Mouse (Mus musculus): Measurements from ENCODE around the gene Dtymk. TPM values are rescaled to one million over a fixed set of nuclear protein-coding genes. Genes with fewer than 3 reads are reported as not detected.
"Not testable (repeated sequence)": the region's sequence is repeated elsewhere in the genome, so short reads cannot be mapped to it uniquely, and the experiment has no call there.

The Dtymk gene
- 169 and 181 TPM in 2 replicates for polyA plus RNA-seq (2015; fragmentation: Nextera tagmentation; extraction: Ambion mirVana)

DNA sequence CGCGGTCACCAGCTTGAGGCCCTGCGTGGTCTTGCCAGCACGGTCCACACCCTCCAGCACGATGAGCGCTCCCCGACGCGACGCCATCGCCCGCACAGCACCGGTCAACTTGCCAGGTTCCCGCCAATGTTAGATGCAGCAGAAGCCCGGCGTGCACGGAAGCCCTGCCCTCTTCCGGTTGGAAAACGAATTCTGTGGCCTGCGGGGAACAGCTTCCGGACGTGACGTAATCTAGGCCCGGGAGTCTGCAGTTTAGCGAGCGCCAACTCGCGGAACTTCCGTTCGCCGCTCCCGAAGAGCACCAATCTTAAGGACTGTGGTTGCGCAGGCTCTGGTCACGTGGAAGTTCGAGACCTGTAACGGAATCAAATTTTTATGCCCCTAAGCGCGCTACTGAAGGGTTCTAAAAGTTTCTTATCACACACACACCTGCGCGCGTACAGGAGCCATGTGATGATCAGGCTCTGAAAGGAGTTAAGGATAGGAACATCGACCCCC is at the start of gene Dtymk:
Gene Dtymk (minus strand): TSS at position 194 of the 498 bp plus-strand sequence.
- Histone ChIP-seq H3K4me3 (replicated peaks) (peak within 1 kb of the TSS; percentile 90), H3K4me2 (peak within 1 kb of the TSS; percentile 98), H3K36me3 (peaks cover 51% of the 10 kb centered on the region), H3K27ac (peak within 1 kb of the TSS; percentile 98), H3K9ac (peak within 1 kb of the TSS; percentile 90), H3K9me3 (replicated peaks) (no peaks in the 10 kb centered on the region), H3K4me1 (replicated peaks) (peaks cover 87% of the 10 kb centered on the region), H3K27me3 (no peaks in the 10 kb centered on the region)
- DNase-seq (peak; percentile 93), ATAC-seq (ENCODE audit: low read depth) (peak; percentile 68)
- WGBS (ENCODE audit: insufficient replicate concordance): under 1% methylated on average over 42 of the region's 42 CpGs

DNA sequence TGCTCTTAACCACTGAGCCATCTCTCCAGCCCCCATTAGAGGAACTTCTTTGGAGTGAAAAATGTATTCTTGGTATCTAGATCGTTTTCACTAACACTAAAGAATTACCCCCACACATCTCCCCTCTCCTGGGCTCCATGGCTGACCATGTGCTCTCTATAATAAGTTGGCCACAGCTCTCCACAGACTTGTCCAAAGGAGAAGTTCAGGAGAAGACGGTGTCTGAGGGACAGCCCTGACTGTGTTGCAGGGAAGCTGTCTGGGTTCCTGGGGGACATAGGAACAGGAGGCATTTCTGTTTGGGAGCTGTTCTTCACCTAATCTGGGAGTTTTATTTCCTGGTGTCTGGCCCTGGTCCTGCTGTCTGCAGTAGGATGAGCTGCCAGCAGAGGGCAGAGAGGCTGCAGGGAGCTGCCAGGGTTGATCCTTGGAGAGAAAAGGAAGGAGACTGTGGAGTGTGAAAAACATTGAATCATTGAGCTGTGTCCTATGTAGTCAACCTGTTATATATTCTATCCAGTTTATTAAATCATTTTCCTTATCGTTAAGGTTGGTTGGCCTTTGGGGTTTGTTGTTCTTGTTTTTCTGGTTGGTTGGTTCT is 44.1 kb upstream of the Dtymk start:
- not testable (repeated sequence) for H3K27me3 ChIP-seq; DNase-seq; H3K9me3 ChIP-seq (replicated peaks); H3K36me3 ChIP-seq; H3K27ac ChIP-seq; ATAC-seq (ENCODE audit: low read depth); H3K4me3 ChIP-seq (replicated peaks); H3K4me1 ChIP-seq (replicated peaks); H3K9ac ChIP-seq; H3K4me2 ChIP-seq
- WGBS (ENCODE audit: insufficient replicate concordance): 40% methylated on average over 1 of the region's 3 CpGs

DNA sequence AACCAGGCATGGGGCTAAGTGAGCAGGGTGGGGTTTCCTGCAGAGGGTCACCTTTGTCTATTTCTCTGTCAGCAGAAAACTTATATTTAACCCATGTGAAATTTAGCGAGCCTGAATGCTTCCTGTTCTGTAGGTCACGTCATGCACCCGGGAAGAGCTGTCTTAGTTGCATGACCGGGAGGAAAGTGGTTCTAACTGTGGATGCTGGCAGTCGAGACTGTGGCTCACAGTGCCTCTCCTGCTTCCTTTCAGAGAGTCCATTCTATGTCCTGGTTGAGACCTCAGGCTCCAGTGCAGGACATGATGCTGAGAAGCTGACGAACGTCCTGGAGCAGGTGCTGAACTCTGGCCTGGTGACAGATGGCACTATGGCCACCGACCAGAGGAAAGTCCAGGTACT is 36.8 kb upstream of the Dtymk start:
- H3K4me1 ChIP-seq (replicated peaks); H3K9ac ChIP-seq; H3K27ac ChIP-seq; H3K4me3 ChIP-seq (replicated peaks); H3K9me3 ChIP-seq (replicated peaks); ATAC-seq (ENCODE audit: low read depth); H3K4me2 ChIP-seq; H3K27me3 ChIP-seq; DNase-seq: not testable (repeated sequence)
- H3K36me3 ChIP-seq: peaks cover 16% of the 10 kb centered on the region
- WGBS (ENCODE audit: insufficient replicate concordance): 79% methylated on average over 8 of the region's 8 CpGs

DNA sequence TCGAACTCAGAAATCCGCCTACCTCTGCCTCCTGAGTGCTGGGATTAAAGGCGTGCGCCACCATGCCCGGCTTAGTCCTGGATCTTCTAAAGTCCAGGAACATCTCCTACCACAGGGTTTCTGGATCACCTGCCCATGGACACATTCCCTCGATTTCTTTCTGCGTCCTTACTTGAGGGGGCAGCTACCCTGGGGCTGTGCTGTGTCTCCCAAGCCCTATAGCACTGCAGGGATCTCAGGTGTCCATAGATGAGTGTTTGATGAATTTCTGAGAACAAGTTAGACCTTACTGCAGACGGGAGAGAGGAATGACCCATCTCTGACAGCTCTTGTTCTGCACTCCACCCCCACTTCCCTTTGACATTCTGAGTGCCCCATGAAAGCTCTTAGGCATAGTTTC is 35.6 kb upstream of the Dtymk start:
- Histone ChIP-seq H3K9me3 (replicated peaks) (no peaks in the 10 kb centered on the region), H3K27ac (no peak overlapping the region), H3K4me2 (no peak overlapping the region), H3K36me3 (peaks cover 16% of the 10 kb centered on the region), H3K4me3 (replicated peaks) (no peak overlapping the region), H3K4me1 (replicated peaks) (no peaks in the 10 kb centered on the region), H3K9ac (no peak overlapping the region), H3K27me3 (no peaks in the 10 kb centered on the region)
- no peak for ATAC-seq (ENCODE audit: low read depth)
- no peak for DNase-seq
- 85% methylated on average over 8 of the region's 8 CpGs for WGBS (ENCODE audit: insufficient replicate concordance)

DNA sequence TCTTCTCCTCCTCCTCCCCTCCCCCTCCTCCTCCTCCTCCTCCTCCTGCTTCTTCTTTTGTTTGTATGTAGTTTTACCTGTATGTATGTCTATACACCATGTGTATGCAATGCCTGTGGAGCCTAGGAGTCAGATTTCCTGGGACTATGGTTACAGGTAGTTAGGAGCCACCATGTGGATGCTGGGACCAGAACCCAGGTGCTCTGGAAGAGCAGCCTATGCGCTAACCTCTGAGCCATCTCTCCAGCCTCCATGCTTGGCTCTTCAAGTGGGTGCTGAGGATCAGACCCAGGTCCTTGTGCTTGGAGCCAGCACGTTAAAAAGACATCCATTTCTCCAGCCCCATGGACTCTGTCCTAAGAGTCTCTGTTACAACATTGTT is 34.8 kb upstream of the Dtymk start:
- no peaks in the 10 kb centered on the region for H3K9me3 ChIP-seq (replicated peaks)
- H3K27ac ChIP-seq: no peak overlapping the region
- DNase-seq (no peak), ATAC-seq (ENCODE audit: low read depth) (no peak)
- no peak overlapping the region for H3K4me3 ChIP-seq (replicated peaks)
- no peak overlapping the region for H3K9ac ChIP-seq
- WGBS (ENCODE audit: insufficient replicate concordance): 76% methylated on average over 2 of the region's 2 CpGs
- H3K27me3 ChIP-seq: no peaks in the 10 kb centered on the region
- peaks cover 16% of the 10 kb centered on the region for H3K36me3 ChIP-seq
- no peaks in the 10 kb centered on the region for H3K4me1 ChIP-seq (replicated peaks)
- no peak overlapping the region for H3K4me2 ChIP-seq

DNA sequence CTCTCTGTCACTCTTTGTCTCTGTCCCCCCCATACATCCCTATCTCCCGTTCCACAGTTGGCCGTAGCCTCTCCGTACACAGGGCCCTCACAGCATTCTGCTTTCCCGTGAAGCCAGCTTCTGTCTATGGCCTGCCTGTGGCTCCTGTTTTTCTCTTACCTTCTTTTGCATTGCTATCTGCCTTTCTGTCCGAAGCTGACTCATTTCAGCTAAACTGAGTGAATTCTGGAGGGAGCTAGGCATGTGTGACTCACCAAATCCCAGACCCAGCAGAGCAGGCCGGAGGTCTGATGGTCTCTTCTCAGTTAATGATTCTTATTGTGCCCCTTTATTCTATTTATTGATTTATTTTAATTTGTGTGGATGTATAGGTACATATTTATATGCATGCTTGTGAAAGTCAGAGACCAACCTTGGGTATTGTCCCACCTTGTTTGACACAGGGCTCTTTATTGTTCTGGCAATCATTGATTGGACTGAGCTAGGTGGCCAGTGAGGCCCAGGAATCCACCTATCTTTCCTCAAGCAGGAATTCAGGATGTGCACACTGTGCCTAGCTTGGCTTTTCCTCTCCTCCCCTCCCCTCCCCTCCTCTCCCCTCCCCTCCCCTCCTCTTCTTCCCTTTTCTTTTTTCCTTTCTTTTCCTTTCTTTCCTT is 34.3 kb upstream of the Dtymk start:
- no peaks in the 10 kb centered on the region for H3K27me3 ChIP-seq
- DNase-seq (no peak), ATAC-seq (ENCODE audit: low read depth) (no peak)
- no peak overlapping the region for H3K4me3 ChIP-seq (replicated peaks)
- 80% methylated on average over 6 of the region's 6 CpGs for WGBS (ENCODE audit: insufficient replicate concordance)
- no peak overlapping the region for H3K9ac ChIP-seq
- H3K9me3 ChIP-seq (replicated peaks): no peaks in the 10 kb centered on the region
- no peak overlapping the region for H3K4me2 ChIP-seq
- peaks cover 16% of the 10 kb centered on the region for H3K36me3 ChIP-seq
- no peaks in the 10 kb centered on the region for H3K4me1 ChIP-seq (replicated peaks)
- no peak overlapping the region for H3K27ac ChIP-seq

DNA sequence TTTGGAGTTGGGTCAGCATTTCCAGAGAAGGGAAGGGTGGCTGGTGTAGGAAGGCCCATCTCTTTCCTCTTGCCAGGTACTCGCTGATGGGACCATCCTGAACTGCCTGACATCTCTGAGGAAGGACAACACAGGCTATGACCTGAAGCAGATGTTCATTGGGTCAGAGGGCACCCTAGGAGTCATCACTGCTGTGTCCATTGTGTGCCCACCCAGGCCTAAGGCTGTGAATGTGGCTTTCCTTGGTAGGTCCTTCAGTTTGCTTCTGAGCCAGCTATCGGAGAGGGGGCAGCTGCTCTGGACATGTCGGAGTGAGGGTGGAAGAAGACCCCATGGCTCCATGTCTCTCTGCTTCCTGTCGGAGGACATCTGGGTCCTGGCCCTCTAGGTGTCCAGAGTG is 33.5 kb upstream of the Dtymk start:
- Histone ChIP-seq H3K4me3 (replicated peaks) (no peak overlapping the region), H3K4me1 (replicated peaks) (no peaks in the 10 kb centered on the region), H3K27me3 (no peaks in the 10 kb centered on the region), H3K9ac (no peak overlapping the region), H3K36me3 (peaks cover 16% of the 10 kb centered on the region), H3K27ac (no peak overlapping the region), H3K4me2 (no peak overlapping the region), H3K9me3 (replicated peaks) (no peaks in the 10 kb centered on the region)
- no peak for DNase-seq
- WGBS (ENCODE audit: insufficient replicate concordance): 82% methylated on average over 4 of the region's 4 CpGs
- ATAC-seq (ENCODE audit: low read depth): no peak

DNA sequence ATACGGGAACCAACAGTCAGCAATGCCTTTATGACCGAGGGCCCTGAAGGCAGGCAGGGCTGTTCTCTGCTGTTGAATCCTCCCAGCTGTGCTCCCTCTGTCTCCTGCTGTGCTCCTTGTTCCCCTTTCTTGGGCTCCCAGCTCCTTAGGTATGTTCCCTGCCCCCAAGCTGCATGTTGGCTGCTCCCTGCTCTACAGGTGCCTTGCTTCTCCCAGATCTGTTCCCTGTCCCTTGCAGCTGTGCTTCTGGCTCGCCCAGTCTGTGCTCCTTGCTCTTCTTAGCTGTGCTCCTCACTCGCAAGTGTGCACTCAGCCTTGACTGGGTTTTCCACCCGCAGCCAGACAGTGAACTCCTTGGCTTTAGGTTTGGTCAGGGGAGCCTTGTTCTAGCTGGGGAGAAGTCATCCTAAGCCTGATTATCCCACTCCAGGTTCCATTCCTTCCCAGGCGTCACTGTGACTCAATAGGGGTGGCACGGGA is 33.0 kb upstream of the Dtymk start:
- Histone ChIP-seq H3K36me3 (peaks cover 16% of the 10 kb centered on the region), H3K4me1 (replicated peaks) (no peaks in the 10 kb centered on the region), H3K4me2 (no peak overlapping the region), H3K27me3 (no peaks in the 10 kb centered on the region), H3K9ac (no peak overlapping the region), H3K4me3 (replicated peaks) (no peak overlapping the region), H3K27ac (no peak overlapping the region), H3K9me3 (replicated peaks) (no peaks in the 10 kb centered on the region)
- WGBS (ENCODE audit: insufficient replicate concordance): 76% methylated on average over 7 of the region's 7 CpGs
- DNase-seq (no peak), ATAC-seq (ENCODE audit: low read depth) (no peak)

DNA sequence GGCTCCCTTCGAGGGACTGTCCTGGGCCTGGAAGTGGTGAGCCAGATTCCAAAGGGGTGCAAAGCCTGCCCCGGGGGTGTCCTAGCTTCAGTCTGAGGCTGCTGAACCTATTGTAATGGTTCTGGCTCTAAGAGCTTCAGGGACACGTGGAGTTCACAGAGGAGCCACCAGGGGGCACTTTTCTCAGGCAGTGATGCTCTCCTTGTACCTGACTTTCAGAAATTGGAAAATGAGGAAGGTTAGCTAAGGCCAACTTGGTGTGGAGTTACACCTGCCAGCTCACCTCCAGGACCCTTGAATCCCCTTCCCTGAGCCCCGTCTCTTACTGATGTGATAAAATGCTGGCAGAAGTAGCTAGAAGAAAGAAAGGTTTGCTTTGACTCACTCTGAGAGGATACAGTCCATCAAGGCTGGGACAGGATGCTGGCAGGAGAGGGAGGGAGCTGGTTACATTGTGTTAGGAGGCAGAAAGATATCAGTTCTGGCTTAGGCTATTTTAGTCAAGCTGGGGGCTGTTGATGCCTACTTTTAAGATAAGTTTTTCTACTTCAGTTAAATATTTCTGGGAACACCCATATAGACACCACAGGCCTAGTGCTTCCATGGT is 31.1 kb upstream of the Dtymk start:
- 56% methylated on average over 2 of the region's 4 CpGs for WGBS (ENCODE audit: insufficient replicate concordance)
- not testable (repeated sequence) for H3K4me3 ChIP-seq (replicated peaks); ATAC-seq (ENCODE audit: low read depth); H3K9ac ChIP-seq; H3K4me1 ChIP-seq (replicated peaks); DNase-seq; H3K9me3 ChIP-seq (replicated peaks); H3K4me2 ChIP-seq; H3K27me3 ChIP-seq; H3K27ac ChIP-seq
- peaks cover 14% of the 10 kb centered on the region for H3K36me3 ChIP-seq

DNA sequence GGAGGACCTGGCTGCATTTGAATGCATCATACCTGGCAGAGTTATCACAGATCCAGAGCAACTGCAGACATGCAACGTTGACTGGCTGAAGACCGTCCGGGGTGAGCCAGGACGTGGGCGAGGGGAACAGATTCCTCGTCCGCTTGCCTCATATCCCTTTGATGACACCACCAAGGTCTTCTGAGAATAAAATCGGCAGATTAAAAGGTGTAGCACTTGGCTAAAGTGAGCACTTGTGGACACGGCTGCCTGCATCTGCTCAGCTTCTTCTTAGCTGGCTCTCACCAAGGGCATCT is 24.8 kb upstream of the Dtymk start:
- no peaks in the 10 kb centered on the region for H3K9me3 ChIP-seq (replicated peaks)
- ATAC-seq (ENCODE audit: low read depth) (no peak), DNase-seq (no peak)
- H3K36me3 ChIP-seq: peaks cover 2% of the 10 kb centered on the region
- peaks cover 32% of the 10 kb centered on the region for H3K4me1 ChIP-seq (replicated peaks)
- 0 out of 2 replicates have a peak overlapping the region, but pooled peaks have one; percentile 100 for H3K27ac ChIP-seq
- 90% methylated on average over 9 of the region's 9 CpGs for WGBS (ENCODE audit: insufficient replicate concordance)
- peak overlapping the region; percentile 78; the same call in 1 of the 2 replicates for H3K9ac ChIP-seq
- H3K4me2 ChIP-seq: peak overlapping the region; percentile 90
- H3K27me3 ChIP-seq: no peaks in the 10 kb centered on the region
- peak overlapping the region; percentile 69 for H3K4me3 ChIP-seq (replicated peaks)

DNA sequence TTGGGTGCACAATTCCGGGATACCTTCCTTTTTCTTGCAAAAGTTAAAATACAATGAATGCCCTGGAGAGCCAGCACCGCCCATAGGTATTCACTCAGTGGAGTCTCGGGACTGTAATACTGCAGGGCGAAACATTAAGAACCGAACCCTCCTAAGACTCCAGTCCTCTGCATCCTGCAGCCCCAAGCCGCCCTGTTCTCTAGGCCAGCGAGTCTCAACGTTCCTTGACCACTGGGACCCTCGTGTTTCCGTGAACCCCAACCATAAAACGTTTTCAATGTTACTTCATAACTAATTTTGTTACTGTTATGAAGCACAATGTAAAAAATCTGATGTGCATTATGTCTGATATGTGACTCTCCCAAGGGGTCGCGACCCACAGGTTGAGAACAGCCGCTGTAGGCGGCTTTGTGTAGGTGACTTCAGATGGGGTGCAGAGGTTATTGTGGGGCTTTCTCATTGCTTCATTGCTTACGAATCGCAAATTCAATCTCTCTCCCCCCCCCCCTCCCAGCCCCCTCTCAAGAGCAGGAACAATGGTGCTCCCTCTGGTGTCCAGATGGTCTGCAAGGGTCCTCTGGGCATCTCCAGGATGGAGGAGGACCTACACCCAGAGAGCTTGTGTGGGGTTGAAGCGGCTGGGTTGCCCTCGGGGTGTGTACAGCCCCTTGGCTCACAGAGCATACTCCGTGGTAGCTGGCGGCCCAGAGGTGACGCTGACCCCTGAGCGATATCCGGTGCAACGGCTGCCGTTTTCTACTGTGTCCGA is 24.2 kb upstream of the Dtymk start:
- H3K9ac ChIP-seq: peak overlapping the region; percentile 78
- 41% methylated on average over 27 of the region's 27 CpGs for WGBS (ENCODE audit: insufficient replicate concordance)
- DNase-seq: no peak

More for the DNA sequence above, 24.2 kb upstream of the Dtymk start:
- no peak for ATAC-seq (ENCODE audit: low read depth)
- Histone ChIP-seq H3K27me3 (no peaks in the 10 kb centered on the region), H3K36me3 (peaks cover 7% of the 10 kb centered on the region), H3K4me1 (replicated peaks) (peaks cover 32% of the 10 kb centered on the region), H3K4me2 (peak overlapping the region; percentile 90), H3K9me3 (replicated peaks) (no peaks in the 10 kb centered on the region), H3K27ac (peak overlapping the region; percentile 100), H3K4me3 (replicated peaks) (peak overlapping the region; percentile 69)
